Mouse (Mus musculus) cerebellum, adult 2 months (tissue): ENCODE data around the gene Pitx1.

ENCODE experiments used
- CTCF ChIP-seq: fragments of 200-500 bp; IDR thresholded peaks from 2 replicates; pipeline ENCODE4 v1.5.1; 2011; ENCODE audit warnings: low read depth, mild to moderate bottlenecking, control low read depth, low read length, moderate library complexity, borderline replicate concordance; ENCODE audit not compliant: insufficient read depth
- POLR2A ChIP-seq: fragments of 200-500 bp; IDR thresholded peaks from 2 replicates; pipeline ENCODE4 v1.6.1; 2011; ENCODE audit warnings: low read length, control low read depth, borderline replicate concordance; ENCODE audit not compliant: insufficient read depth

DNA sequence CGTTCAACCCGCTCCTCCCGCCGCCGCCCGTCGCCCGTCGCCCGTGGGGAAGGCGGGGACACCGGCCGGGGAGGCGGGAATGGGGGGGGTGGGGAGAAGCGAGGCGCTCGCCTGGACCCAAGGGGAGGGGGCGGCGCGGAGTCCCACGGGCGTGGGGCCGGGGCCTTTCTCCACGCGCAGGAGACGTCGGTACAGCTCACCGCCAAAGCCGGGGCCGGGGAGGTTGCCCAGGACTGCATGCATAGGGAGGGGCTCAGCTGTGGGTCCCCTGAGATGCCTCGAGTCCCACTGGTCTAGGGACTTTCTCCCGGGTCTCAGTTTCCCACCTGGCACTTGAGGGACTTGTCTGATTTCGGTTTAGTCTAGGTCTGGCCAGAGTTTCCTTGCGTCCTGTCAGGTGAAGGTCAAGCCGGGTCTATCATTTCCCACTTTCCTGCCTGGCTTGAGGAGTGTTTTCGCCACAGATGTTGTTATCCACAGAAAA lies at the start of gene Pitx1:
- no peak for TF ChIP-seq POLR2A
- no peak for TF ChIP-seq CTCF
